Mouse (Mus musculus) embryo, embryonic 11.5 days (tissue): ENCODE data around the gene Frem2.
A peak's percentile ranks its signal among the peaks of the same experiment; 100 is the strongest.

Experiments
- DNase-seq: peaks from one replicate; pipeline ENCODE4 v3.0.0-alpha.2; 2012; ENCODE audit warnings: low read depth, low spot score

The Frem2 gene

DNA sequence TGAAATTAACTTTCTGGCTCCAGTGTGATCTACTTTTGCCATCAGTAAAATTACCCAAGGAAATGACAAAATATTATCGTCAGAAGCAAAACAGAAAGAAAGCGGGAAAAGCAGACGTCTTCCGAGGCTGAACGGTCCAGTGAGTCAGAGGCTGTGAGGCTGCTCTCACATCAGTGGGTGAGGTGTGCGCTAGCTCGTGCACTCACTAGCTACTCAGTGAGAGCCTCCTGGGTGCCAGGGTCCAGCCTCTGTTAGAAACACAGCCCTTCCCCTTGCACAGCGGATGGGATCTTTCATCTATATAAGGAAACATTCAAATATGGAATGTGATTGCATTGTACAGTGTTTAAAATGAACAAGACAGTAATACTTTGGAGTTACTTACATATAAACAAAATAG is 36.8 kb downstream of the Frem2 start:
- DNase-seq = no peak

DNA sequence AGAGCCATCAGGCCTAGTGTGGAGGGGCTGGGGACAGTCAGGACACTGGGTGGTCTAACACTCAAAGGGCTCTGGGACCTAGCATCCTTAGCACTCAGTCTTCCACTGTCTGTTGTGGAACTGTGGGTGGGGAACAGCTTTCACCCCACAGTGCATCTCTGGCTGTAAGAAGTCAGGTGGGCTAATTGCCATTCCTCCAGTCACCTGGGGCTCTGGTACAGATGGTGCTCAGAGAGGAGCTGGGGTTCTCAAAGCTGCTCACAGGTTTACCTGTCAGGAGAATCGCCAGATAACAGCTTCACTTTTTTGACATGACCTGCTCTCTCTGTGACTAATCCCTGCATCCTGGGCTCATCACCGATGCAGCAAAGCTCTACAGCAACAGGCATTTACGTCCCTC is 46.0 kb downstream of the Frem2 start:
- DNase-seq = no peak

DNA sequence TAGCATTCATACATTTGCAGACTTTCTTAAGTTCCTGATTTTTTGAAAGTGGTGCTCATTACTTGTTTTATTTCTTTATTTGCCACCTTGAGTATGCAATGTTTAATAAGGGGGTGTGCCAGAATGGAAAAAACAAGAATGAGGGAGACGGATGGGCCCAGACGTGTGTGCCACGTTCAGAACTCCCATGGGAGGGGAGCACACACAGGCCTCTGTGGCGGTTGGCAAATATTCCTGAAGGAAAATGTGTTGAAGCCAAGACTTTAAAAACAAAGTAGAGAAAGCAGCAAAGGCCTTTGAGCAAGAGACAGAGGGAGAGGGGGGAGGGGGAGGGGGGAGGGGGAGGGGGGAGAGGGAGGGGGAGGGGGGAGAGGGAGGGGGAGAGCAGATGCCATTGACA is 47.3 kb downstream of the Frem2 start:
- DNase-seq = no peak

DNA sequence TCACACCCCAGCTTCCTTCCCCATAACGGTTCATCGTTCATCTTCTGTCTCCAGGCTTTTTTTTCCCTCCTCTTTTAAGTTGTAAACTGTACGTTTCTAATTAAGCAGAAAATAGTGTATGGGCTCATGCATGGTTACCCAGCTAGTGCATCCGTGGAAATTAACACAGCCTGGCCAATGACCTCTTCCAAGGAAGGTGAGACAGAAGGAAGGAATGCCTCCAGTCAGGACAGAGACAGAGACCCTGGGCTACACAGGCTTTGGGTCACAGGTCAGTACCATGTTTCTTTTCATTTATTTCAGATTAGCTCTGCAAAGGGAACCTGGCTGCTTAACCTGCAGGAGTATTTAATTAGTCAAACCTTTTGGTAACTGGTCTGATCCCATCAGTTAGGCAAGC is 57.0 kb downstream of the Frem2 start:
- no peak for DNase-seq

DNA sequence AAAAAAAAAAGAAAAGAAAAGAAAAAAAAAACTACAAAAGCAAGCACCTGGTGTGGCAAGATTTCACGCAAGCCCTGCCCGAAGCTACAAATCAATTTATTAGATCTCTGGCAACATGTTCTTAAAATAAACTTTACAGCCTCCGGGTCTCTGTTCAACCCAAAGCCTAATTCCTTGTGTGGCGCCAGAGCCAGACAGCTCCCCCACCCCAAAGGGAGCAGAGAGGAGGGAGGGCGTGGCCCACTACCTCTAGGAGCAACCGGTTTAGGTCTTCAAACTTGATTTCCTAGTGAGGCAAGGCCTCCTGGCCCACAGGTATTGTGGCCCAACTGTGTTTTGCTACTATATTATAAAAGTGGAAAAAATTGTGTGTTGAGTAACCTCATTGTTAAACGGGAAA is 57.8 kb downstream of the Frem2 start:
- no peak for DNase-seq

DNA sequence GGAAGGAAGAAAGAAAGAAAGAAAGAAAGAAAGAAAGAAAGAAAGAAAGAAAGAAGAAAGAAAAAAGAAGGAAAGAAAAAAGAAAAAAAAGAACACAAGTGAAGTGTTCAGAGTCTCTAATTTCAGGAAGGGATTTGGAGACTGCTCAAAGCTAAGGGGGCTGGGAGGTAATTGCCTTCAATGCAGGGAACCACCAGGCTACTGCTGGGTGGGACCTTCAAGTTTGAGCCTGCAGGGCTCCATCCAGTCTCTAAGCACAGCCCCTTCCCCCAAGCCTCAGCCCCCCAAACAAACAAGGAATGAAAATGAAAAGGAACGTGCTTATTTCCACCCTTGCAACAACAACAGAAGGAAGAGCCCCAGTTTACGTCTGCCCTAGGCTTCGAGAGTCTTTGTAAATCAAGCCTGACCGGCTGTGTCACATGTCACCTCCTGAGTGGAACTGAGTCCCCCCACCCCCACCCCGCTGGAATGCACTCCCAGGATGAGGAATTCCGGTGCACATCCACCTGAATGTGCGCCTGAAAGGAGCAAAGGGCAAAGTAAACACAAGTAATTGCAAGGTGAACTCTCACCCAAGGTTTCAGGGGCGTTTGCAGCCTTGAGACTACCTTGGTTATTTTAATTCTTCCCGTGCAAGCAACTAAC is 58.9 kb downstream of the Frem2 start:
- no peak for DNase-seq

DNA sequence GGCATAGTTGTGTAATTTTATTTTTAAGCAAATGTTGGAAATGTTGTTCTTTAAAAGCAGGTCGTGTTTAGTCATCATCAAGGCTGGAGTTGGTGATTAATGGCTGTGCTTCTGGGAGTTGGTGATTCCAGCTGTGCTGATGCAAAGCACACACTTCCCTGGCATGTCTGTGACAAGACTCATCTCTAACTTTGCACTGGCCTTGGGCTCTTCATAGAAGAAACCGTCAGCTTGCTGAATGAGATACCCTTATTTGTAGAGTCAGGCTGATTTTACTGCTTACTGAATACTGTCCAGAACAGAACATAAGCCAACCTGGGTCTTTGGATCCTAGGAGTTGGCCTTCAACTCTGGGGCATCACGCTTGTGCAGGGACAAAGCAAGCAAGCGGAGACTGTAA is 62.7 kb downstream of the Frem2 start:
- no peak for DNase-seq

DNA sequence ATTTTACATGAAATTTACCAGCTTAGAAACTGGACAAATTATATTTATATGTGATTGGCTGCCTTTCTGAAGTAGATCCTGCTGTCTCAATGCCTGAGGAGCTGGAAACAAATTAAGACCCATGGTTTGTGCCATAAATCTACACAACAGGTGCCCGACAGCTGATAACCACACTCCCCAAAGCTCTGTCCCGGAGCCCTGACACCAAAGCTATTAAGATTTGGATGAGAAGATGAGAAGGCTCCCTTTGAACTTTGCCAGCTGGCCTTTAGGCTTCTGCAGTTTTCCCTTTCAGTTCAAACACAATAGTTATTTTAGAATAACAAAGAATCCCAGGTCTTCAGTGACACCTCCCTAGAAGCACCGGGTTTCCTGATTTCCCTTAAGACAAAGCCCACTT is 63.4 kb downstream of the Frem2 start:
- no peak for DNase-seq

DNA sequence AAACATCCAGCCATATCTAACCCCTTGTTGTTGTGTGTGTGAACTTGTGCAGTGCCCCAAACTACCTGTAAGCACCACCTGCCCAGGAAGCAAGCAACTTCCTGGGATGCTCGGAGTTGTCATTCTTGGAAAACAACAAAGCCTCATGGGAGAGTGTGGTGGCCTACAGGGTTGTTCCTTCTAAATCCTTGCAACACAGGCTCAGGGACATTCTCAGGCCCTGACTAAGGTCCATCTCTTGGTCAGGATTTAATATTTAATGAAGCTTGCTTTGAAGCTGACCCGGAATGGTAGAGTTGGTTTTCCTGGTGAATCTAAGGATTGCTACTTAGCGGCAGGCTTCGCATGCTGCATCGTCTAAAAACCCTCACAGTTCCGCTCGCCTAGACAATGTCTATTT is 65.1 kb downstream of the Frem2 start:
- no peak for DNase-seq

DNA sequence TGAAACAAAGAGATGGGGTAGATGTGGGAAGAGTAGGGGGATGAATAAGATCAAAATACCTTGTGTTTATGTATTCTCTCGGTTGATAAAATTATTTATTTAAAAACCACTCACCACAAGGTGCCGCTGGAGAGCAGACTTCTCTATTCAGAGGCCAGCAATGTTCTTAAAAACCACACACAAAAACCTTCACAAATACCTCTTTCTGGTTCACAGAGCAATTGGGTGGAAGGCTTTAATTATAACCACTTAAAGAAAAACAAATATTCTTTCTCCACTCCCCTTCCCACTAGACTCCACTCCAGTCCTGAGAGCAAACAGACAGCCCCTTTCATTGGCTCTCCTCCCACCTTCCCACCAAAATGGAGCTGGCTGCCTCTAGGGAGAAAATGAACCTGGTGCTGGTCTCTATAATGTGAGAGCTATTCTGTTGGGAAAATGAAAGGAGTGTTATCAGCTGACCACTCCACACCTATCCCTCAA is 67.0 kb downstream of the Frem2 start:
- DNase-seq = peak; percentile 59

DNA sequence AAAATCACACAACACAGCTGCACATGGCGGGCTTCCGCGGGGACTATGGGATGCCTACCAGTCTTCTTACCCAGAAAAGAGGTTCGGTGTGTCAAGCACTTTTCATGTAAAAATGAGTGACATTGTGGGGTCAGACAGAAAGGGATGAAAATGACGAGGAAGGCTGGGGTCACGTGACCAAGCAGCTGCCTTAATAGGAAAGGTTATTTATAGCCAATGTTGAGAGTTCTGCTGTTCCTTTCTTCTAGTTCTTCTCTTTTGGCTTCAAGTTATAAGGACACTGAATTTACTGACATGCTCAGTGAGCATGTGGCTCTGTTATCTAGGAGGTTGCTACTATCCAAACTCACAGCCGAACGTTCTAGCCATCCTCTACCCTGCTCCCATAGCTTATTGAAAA is 73.9 kb downstream of the Frem2 start:
- no peak for DNase-seq

DNA sequence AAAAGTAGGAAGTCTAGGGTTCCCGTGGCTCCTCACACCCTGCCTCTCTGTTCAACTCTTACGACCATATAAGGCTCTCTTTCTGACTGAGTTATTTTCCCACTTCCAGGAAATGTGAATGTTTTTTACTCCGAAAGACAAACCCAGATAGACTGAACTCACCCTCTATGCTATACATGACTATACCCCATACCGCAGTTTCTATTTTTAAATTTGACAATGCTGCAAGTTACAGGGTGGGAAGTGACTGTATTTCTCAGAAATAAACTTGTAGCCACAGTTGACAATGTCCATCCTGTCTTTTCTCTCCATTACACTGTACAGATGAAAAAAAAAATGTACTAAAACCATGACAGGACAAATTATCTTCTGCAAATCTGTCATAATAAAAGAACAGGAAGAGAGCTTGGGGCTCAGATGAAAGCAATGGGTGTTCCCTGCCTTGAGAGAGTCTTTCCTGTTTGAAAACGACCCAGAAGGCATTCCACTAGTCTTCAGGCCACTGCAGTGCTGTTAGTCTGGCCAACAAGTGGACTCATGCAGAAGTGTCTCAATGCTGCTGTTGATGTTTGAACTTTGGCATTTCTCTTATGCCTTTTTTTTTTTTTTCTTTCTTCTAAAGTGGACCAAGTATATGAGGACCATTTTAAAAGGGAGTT is 76.4 kb downstream of the Frem2 start:
- no peak for DNase-seq

DNA sequence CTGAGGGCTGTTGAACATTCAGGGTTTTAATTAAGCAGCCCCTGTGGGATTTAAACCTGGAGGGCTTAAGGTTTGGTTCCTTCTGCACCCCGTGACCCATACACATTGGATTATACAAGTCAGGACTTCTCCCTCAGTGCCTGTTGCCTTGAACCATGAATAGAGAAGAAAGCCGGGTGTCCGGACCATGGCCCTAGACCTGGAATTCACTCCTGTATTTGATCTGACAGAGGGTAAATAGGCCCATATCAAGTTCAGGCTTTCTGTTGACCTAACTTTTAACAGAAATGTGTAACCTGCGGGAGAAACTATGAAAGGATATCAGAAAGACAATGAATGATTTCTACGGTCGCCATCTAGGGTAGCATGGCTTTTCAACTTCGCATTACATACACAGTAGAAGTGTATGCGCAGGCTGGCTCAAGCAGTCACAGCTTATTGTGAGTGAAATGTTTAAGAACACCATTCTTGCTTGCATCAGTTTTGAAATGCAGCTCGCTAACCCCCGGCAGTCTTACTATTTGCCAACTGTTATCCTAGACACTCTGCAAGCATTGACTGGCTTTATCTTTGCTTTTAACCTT is 77.9 kb downstream of the Frem2 start:
- DNase-seq = no peak

DNA sequence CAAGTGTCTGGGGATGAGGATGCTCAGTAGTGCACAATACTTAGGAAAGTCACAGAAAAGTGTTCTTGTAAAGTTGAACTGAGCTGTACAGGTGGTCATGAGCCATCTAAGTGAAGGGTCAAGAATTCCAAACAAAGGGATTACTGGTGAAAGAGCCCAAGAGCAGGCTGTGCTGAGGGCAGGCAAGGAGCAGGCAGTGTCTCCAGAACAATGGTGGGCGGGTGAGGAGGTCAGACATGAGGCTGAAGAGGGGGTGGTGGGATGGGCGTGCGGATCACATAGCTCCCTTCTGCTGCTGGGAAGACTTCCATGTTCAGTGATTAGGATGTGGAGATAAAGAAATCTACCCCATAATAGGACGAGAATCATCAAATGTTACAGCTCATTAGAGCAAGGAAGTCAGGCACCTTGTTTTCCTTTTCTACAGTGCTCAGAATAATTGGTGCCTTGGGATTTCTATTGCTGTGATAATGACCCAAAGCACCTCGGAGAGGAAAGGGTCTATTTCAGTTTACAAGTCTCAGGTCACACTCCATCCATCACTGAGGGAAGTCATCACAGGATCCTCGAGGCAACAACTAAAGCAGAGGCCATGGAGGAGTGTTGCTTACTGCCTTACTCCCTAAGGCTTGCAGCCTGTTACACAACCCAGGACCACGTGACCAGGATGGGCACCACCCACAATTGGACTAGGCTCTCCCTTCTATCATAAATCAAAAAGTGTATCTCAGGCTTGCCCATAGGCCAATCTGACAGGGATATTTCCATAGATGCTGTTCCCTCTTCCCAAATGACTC is 80.6 kb downstream of the Frem2 start:
- DNase-seq = no peak

DNA sequence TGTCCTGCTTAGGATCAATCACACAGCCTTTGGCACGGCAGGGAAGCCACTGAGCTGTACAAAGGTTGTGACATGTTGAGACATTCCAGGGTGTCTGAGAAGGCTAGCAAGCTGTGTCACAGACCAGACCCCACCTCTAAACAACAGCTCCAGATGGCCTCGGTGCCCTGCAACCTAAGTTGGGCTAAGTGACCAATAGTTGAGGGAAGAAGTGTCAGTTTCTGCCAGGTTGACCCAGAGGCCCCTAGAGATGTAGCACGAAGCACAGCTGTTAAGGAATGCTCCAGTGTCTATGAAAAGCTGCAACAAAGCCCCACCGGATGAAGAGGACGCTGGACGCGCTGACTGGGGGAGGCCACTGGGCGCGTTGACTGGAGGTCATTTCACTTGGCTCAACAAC is 83.0 kb downstream of the Frem2 start:
- DNase-seq = no peak

DNA sequence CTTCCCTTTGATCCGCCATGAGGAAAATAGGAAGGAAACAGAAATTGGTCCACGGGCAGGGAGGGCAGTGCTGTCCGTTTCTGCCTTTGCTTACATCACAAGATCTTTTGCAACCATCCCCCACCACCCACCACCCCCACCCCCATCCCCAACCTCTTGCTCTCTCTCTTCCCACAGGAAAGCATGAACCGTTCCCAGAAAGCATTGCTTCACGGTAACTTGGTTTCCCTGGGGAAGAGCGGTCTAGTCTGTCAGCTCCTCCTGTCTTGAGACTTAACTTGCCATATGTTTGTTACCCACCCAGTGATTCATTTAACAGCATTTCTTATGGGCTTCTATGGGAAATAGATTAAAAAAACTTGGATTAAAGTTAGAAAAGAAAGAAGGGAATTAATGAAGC is 85.5 kb downstream of the Frem2 start:
- DNase-seq = no peak

DNA sequence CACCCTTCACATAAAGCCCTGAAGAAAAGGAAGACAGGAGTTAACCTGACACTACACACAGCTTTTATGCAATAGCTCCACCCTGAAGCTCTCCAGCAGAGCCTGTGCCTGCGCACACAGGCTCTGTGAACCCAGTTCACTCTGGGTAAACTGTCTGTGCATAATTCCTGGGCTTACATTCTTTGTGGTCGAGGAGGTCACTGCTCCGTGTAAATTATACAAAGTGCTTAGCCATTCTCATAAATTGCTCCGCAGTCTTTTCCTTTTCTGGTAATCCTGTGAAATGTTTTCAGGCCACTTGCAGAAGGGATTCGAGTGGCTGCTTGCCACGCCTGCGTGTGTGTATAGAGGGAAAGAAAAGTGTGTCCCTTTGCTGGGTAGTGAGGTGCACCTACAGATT is 92.6 kb downstream of the Frem2 start:
- DNase-seq = no peak

DNA sequence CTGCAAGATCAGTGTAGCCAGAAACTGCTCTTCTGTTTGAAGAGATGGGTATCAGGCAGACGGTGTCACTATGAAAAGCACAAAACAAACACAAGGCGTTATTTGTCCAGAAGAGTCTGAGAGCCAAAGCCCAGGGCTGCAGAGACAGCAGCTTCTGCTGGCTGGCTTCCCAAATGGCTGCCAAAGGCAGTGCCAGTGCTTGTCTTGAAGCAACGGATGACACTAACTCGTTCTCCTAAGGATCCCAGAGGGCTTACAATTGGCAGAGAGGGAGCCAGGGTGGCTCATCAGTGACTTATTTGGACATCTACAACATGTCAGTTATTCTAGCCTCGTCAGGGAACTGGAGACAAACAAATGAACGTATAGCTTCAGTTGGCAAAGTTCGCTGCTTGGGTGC is 93.4 kb downstream of the Frem2 start:
- DNase-seq = no peak

DNA sequence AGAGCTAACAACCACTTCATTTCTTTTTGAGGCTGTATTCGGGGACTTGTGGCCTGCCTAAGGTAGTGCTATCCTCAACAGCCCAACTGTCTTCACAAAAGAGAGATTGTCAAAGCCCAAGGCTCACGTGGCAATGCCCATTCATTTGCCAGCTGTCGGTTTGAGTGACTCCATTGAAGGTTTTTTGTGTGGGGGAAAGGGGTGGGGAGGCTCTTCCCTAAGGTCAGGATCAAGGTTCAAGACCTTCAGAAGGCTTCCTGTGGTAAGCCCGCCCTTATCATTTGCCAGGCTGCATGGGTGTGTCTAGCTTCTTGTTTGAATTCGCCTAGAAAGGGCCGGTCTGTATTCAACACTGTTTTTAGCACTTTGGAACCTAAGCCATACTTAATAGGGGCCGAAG is 95.3 kb downstream of the Frem2 start:
- DNase-seq = no peak

DNA sequence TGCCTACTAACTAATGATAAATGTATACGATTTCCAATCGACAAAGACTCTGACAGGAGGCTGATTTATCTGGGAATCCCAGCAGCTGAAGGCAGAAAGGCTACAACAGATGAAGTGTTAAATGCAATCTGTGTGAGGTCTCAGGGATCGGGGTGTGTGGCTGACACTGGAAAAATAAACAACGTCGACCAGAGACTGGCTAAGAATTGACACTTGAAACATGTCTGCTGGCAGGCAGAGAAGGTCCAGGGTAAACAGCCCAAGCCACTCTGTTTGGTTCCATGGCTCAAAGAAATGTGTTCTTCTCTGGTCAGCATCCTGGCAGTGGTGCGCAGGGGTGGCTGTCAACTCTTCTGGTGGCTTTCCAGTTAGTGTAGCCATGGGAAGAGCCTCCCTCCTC is 98.1 kb downstream of the Frem2 start:
- no peak for DNase-seq

DNA sequence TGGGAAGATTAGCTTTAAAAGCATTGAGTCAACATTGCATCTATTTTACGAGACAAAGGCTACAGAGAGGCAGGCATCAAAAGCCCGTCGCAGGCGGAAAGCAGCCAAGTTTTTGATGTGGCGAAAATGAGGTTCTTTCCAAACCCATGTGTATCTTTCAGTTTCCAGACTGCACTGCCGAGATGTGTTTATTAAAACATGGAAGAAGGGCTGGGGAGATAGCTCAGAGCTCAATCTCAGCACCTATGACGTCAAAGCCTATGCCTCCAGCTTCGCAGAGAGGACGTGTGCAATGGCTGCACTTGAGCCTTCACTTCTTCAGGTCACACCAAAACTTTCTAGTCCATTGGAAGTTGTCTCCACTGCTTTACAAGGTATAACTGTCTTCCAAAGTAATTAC is 98.9 kb downstream of the Frem2 start:
- no peak for DNase-seq

DNA sequence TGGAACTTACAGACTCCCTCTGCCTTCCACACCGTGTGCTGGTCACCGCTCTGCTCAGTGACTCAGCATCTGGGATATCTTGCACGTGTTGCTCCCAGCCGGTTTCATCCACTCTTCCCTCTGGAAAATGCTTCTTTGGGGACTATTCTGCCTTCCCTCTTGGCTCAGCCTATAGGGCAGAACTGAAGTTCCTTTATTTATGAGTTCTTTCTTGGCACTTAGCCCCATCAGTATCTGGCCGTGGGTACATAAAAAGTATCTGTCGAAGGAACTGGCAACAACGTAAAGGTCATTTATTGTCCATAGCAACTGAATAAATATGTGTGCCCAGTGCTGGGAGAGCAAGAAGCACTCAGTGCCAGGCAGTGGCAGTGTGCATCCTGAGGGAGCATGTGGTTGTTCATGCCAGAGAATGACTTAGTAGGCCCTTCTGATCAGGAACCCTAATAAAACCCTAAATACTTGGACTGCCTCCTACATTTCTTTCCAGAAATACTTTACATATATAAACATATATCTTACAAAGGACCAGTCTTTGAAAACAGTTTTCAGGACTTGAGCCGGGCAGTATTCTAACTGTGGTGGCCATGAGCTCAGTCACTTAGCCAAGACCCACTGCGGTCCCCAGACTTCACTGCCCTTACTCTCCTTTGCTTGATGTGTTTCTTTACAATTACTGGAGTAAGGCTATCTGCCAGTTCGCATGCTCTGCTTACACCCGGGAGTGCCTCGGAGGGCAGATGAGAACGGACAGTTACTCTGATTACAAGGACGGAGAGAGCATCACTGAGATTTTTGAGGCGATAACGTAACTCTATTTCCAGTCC is 99.6 kb downstream of the Frem2 start:
- no peak for DNase-seq
